Mouse (Mus musculus): Measurements from ENCODE around the gene Cyp2c54. TPM values are rescaled to one million over a fixed set of nuclear protein-coding genes. Genes with fewer than 3 reads are reported as not detected.
"Not testable (repeated sequence)": the region's sequence is repeated elsewhere in the genome, so short reads cannot be mapped to it uniquely, and the experiment has no call there.

Gene Cyp2c54
- total RNA-seq (2014; fragmentation: Nextera tagmentation) (not detected in 2 replicates), total RNA-seq (2017) (not detected in 2 replicates)

- ATAC-seq (replicated peaks; ENCODE audit: low FRiP score, low TSS enrichment, poor library complexity, severe bottlenecking), result no peak
Measured at GRCm38 (mm10) chr19:40073701-40074100, at the start of gene Cyp2c54. TSS of gene Cyp2c54 (minus strand) at chr19:40073827.

- ATAC-seq (replicated peaks; ENCODE audit: low FRiP score, low TSS enrichment, poor library complexity, severe bottlenecking), result not testable (repeated sequence)
Measured at GRCm38 (mm10) chr19:40119624-40120023, 46.0 kb upstream of the Cyp2c54 start.

- ATAC-seq (replicated peaks; ENCODE audit: low FRiP score, low TSS enrichment, poor library complexity, severe bottlenecking), result no peak
Measured at GRCm38 (mm10) chr19:40091111-40091510, 17.5 kb upstream of the Cyp2c54 start.

- ATAC-seq (replicated peaks; ENCODE audit: low FRiP score, low TSS enrichment, poor library complexity, severe bottlenecking), result not testable (repeated sequence)
Measured at GRCm38 (mm10) chr19:40089421-40089820, 15.8 kb upstream of the Cyp2c54 start, which contains the start of gene Cyp2c50. TSS of gene Cyp2c50 (plus strand) at chr19:40089688.

- ATAC-seq (replicated peaks; ENCODE audit: low FRiP score, low TSS enrichment, poor library complexity, severe bottlenecking), result no peak
Measured at GRCm38 (mm10) chr19:40088381-40088780, 14.8 kb upstream of the Cyp2c54 start.

GRCm38 (mm10) chr19:39992140-39992539 is 81.5 kb downstream of the Cyp2c54 start, which contains the start of gene Cyp2c37:
TSS of gene Cyp2c37 (plus strand) at chr19:39992424.
- ATAC-seq (replicated peaks; ENCODE audit: low FRiP score, low TSS enrichment, poor library complexity, severe bottlenecking), result not testable (repeated sequence)

GRCm38 (mm10) chr19:39989471-39989870 is 84.2 kb downstream of the Cyp2c54 start:
- ATAC-seq (replicated peaks; ENCODE audit: low FRiP score, low TSS enrichment, poor library complexity, severe bottlenecking), result no peak

Other genes starting within 250 kb of the Cyp2c54 start
- not detected in 2 replicates for gene Cyp2c69, start 187.0 kb downstream of the Cyp2c54 start, total RNA-seq (2014; fragmentation: Nextera tagmentation)
- gene Cyp2c69, start 187.0 kb downstream of the Cyp2c54 start, total RNA-seq (2017), result not detected in 2 replicates
- not detected in 2 replicates for gene Cyp2c37, start 81.4 kb downstream of the Cyp2c54 start, total RNA-seq (2014; fragmentation: Nextera tagmentation)
- gene Cyp2c37, start 81.4 kb downstream of the Cyp2c54 start, total RNA-seq (2017), result not detected in 2 replicates
- not detected in 2 replicates for gene Cyp2c50, start 15.9 kb upstream of the Cyp2c54 start, total RNA-seq (2014; fragmentation: Nextera tagmentation)
- not detected in 2 replicates for gene Cyp2c50, start 15.9 kb upstream of the Cyp2c54 start, total RNA-seq (2017)
- gene Cyp2c70, start 113.5 kb upstream of the Cyp2c54 start, total RNA-seq (2014; fragmentation: Nextera tagmentation), result not detected in 2 replicates
- gene Cyp2c70, start 113.5 kb upstream of the Cyp2c54 start, total RNA-seq (2017), result not detected in 2 replicates
- gene Pdlim1, start 198.0 kb upstream of the Cyp2c54 start, total RNA-seq (2014; fragmentation: Nextera tagmentation), result 96.0 and 179 TPM in 2 replicates
- 106 and 142 TPM in 2 replicates for gene Pdlim1, start 198.0 kb upstream of the Cyp2c54 start, total RNA-seq (2017)